Mouse (Mus musculus): ENCODE measurements around the gene Mybphl. TPM values are rescaled to one million over a fixed set of nuclear protein-coding genes. Genes with fewer than 3 reads are reported as not detected.

The Mybphl gene
- polyA plus RNA-seq, 1 experiment from 2014 or later = 0.25 TPM

DNA sequence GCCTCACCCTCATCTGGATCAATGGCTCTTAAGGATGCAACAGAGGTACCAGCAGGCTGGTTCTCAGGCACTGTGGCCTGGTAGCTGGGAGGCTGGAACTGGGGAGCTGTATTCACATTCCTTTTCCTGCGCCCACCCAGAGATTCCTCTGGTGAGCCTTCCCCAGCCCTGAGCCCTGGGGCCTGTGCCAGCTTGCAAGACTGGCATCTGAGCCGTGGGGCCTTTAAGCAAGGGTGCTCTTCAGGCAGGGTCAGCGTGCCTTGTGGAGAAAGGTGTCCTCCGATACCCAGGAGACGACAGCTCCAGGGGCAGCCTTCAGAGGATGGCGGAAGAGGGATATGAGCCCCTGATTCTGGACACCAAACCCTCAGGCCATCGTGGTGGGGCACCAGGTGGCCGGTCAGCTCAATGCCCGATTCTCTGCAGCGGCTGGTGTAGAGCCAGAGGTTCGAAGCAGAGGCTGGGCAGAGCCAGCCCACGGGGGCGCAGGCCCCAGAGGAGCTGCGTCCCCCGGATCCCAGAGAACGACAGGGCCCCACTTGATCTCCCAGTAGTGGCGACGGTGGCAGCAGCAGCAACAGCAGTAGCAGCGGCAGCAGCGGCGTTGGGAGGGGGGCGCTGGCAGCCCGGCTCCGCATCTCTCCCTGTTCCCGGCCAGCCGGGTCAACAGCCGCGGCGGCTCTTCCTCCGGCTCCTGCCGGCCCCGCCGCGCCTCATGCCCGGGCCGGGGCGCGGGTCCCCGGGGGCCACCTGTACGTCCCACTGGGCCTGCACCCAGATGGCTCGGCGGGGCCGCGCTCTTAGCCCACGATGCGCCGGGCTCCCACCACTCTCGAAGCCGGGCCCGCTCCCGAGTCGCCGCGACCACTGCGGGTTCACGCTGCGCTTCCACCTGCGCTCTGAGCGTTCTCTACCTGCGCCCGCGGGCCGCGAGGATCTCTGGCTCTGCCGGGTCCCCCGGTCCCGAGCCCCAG, 50.4 kb downstream of the Mybphl start, which contains the start of gene Celsr2:
Celsr2 (minus strand) TSS at position 696 of the 974 bp plus-strand sequence.
- WGBS = 4% methylated on average over 67 of the region's 67 CpGs
- Histone ChIP-seq H3K27me3 (replicated peaks) (no peaks in the 10 kb centered on the region), H3K4me1 (peaks cover 42% of the 10 kb centered on the region), H3K36me3 (peaks cover 32% of the 10 kb centered on the region), H3K27ac (peak within 1 kb of the TSS; percentile 75), H3K4me2 (replicated peaks) (peak within 1 kb of the TSS; percentile 85), H3K9me3 (peaks cover 8% of the 10 kb centered on the region), H3K4me3 (peak within 1 kb of the TSS; percentile 92), H3K9ac (peak within 1 kb of the TSS; percentile 98)
- peak; percentile 10; the same call in 1 of the 2 replicates for ATAC-seq (ENCODE audit: low FRiP score, low read depth)

DNA sequence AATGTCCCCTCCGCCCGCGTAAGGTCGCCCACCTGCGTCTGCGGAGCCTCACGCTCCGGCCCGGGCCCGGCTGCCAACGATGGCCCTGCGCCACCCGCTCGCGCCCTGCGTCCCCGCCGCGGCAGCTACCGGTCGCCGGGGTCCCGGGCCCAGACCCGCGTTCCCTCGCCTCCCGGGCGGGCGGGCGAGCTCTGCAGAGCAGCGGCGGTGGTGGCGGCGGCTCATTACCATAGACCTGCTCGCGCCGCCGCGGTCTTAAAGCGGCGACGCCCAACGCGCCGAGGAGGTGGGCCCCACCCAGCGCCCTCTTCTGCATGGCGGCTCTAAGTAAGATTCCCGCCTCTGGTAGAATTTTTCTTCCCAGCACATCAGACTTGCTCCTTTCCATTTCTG, 51.1 kb downstream of the Mybphl start:
- H3K4me2 ChIP-seq (replicated peaks) = peak overlapping the region; percentile 85
- H3K27ac ChIP-seq = peak overlapping the region; percentile 75
- peaks cover 32% of the 10 kb centered on the region for H3K36me3 ChIP-seq
- peaks cover 36% of the 10 kb centered on the region for H3K4me1 ChIP-seq
- peak overlapping the region; percentile 92 for H3K4me3 ChIP-seq
- ATAC-seq (ENCODE audit: low FRiP score, low read depth) = peak; percentile 75
- WGBS = under 1% methylated on average over 48 of the region's 48 CpGs
- H3K9me3 ChIP-seq = peaks cover 8% of the 10 kb centered on the region
- H3K9ac ChIP-seq = peak overlapping the region; percentile 98
- no peaks in the 10 kb centered on the region for H3K27me3 ChIP-seq (replicated peaks)

GRCm38 (mm10) chr3:108423006-108423405, 58.3 kb downstream of the Mybphl start:
- H3K27ac ChIP-seq = no peak overlapping the region
- H3K36me3 ChIP-seq = peaks cover 24% of the 10 kb centered on the region
- ATAC-seq (ENCODE audit: low FRiP score, low read depth) = no peak
- no peak overlapping the region for H3K4me3 ChIP-seq
- H3K9ac ChIP-seq = peak overlapping the region; percentile 42; the same call in 1 of the 2 replicates
- no peaks in the 10 kb centered on the region for H3K9me3 ChIP-seq
- WGBS = 46% methylated on average over 6 of the region's 6 CpGs
- H3K4me1 ChIP-seq = peaks cover 46% of the 10 kb centered on the region
- peak overlapping the region; percentile 52 for H3K4me2 ChIP-seq (replicated peaks)
- H3K27me3 ChIP-seq (replicated peaks) = no peaks in the 10 kb centered on the region

DNA sequence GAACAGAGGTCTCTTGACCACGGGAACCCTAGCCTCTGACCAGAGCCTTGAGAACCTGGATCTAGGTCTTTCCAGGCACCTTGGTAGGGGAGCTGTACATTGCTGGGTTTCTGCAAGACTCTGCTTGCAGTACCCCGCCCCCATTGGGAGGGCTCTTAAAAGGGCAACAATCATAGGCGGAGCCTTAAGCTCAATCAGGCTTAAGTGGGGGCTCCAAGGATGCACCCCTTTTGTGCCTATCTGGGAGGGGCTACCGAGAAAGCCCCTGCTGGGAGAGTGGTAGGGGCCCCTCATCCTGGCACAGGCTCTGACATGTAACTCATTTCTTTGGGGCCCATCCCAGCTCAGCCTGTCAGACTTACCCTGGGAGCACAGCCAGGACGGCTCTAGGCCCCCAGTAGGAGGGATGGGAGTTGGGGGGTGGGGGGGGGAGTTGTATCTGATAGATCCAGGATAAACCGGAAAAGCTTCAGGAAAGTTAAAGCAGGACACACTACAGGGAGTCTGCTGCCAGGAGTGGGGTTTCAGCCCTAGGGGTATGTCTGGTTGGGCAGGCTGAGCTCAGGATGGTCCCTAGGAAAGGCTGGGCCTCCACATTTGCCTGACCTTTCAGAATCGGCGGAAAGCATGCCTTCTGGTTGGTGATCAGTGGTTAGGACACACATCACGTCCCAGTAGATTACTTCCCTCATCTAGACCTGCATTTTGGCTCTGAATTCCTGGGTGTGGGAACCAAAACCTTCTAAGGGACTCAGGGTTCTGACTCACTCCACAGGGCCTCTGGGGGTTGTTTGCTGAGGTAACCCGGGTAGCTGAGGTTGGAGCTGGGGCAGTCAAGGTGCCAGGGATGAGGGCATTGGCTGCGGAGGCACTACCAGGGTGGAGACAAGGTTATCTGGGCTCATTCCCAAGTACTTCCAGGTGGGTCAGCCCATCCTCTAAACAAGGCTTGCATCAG, 59.4 kb downstream of the Mybphl start:
- Histone ChIP-seq H3K9ac (peak overlapping the region; percentile 42), H3K4me1 (peaks cover 46% of the 10 kb centered on the region), H3K4me3 (no peak overlapping the region), H3K36me3 (peaks cover 35% of the 10 kb centered on the region), H3K9me3 (no peaks in the 10 kb centered on the region), H3K27ac (peak overlapping the region; percentile 33; the same call in 1 of the 2 replicates), H3K4me2 (replicated peaks) (peak overlapping the region; percentile 52), H3K27me3 (replicated peaks) (no peaks in the 10 kb centered on the region)
- WGBS = 19% methylated on average over 11 of the region's 11 CpGs
- peak; percentile 66 for ATAC-seq (ENCODE audit: low FRiP score, low read depth)

GRCm38 (mm10) chr3:108424944-108425623, 60.4 kb downstream of the Mybphl start:
- H3K4me3 ChIP-seq = no peak overlapping the region
- H3K27me3 ChIP-seq (replicated peaks) = no peaks in the 10 kb centered on the region
- H3K4me1 ChIP-seq = peaks cover 46% of the 10 kb centered on the region
- WGBS = 43% methylated on average over 7 of the region's 7 CpGs
- no peaks in the 10 kb centered on the region for H3K9me3 ChIP-seq
- peak; percentile 45; the same call in 1 of the 2 replicates for ATAC-seq (ENCODE audit: low FRiP score, low read depth)
- peaks cover 44% of the 10 kb centered on the region for H3K36me3 ChIP-seq
- H3K27ac ChIP-seq = peak overlapping the region; percentile 66
- 0 out of 2 replicates have a peak overlapping the region, but pooled peaks have one; percentile 20 for H3K4me2 ChIP-seq (replicated peaks)
- H3K9ac ChIP-seq = peak overlapping the region; percentile 29; the same call in 1 of the 2 replicates

DNA sequence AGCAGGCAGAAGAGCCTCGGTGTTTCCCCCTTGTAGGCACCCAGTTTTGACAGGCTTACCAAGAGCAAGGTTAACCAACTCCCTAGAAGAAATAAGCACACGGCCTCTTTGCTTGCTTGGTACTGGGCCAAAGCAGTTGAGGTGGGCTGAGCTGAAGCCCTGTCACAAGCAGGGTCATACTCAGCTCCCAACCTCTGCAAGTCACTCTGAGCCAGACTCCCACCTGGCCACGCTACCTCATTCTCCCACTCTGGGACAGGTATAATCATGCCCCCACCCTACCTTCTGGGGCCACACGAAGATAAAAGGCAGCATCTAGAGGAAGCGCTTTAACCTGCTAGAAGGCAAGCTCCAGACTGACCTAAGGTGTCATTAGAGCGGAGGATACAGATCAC, 60.9 kb downstream of the Mybphl start:
- Histone ChIP-seq H3K9ac (peak overlapping the region; percentile 29; the same call in 1 of the 2 replicates), H3K36me3 (peaks cover 47% of the 10 kb centered on the region), H3K4me2 (replicated peaks) (peak overlapping the region; percentile 20; the same call in 1 of the 2 replicates), H3K4me3 (no peak overlapping the region), H3K27ac (peak overlapping the region; percentile 66), H3K27me3 (replicated peaks) (no peaks in the 10 kb centered on the region), H3K9me3 (no peaks in the 10 kb centered on the region), H3K4me1 (peaks cover 46% of the 10 kb centered on the region)
- 71% methylated on average over 6 of the region's 6 CpGs for WGBS
- 0 out of 2 replicates have a peak, but pooled peaks have one; percentile 11 for ATAC-seq (ENCODE audit: low FRiP score, low read depth)

Other genes starting within 250 kb of the Mybphl start
- 174 and 189 TPM in 2 replicates for gene Gnai3, start 218.8 kb upstream of the Mybphl start, polyA plus RNA-seq (2016; fragmentation: Nextera tagmentation; extraction: Ambion mirVana)
- 1.8 and 2.0 TPM in 2 replicates for gene Gpr61, start 210.0 kb upstream of the Mybphl start, polyA plus RNA-seq (2016; fragmentation: Nextera tagmentation; extraction: Ambion mirVana)
- gene Amigo1, start 178.6 kb upstream of the Mybphl start, polyA plus RNA-seq (2016; fragmentation: Nextera tagmentation; extraction: Ambion mirVana) = 17.7 and 20.0 TPM in 2 replicates
- gene Cyb561d1, start 163.7 kb upstream of the Mybphl start, polyA plus RNA-seq (2016; fragmentation: Nextera tagmentation; extraction: Ambion mirVana) = 5.0 and 6.0 TPM in 2 replicates
- gene Atxn7l2, start 154.0 kb upstream of the Mybphl start, polyA plus RNA-seq (2016; fragmentation: Nextera tagmentation; extraction: Ambion mirVana) = 28.8 and 30.4 TPM in 2 replicates
- gene Sypl2, start 138.3 kb upstream of the Mybphl start, polyA plus RNA-seq (2016; fragmentation: Nextera tagmentation; extraction: Ambion mirVana) = 0.47 TPM in 2 replicates
- gene Psma5, start 108.0 kb upstream of the Mybphl start, polyA plus RNA-seq (2016; fragmentation: Nextera tagmentation; extraction: Ambion mirVana) = 217 and 226 TPM in 2 replicates
- 29.0 and 32.7 TPM in 2 replicates for gene Sort1, start 80.8 kb upstream of the Mybphl start, polyA plus RNA-seq (2016; fragmentation: Nextera tagmentation; extraction: Ambion mirVana)
- 35.7 and 37.1 TPM in 2 replicates for gene Psrc1, start 18.9 kb downstream of the Mybphl start, polyA plus RNA-seq (2016; fragmentation: Nextera tagmentation; extraction: Ambion mirVana)
- gene Celsr2, start 50.6 kb downstream of the Mybphl start, polyA plus RNA-seq (2016; fragmentation: Nextera tagmentation; extraction: Ambion mirVana) = 71.4 and 71.5 TPM in 2 replicates
- gene Sars, start 80.3 kb downstream of the Mybphl start, polyA plus RNA-seq (2016; fragmentation: Nextera tagmentation; extraction: Ambion mirVana) = 212 and 213 TPM in 2 replicates
- 0.32 TPM in 1 of 2 replicates, not detected in the other for gene 1700013F07Rik, start 169.2 kb downstream of the Mybphl start, polyA plus RNA-seq (2016; fragmentation: Nextera tagmentation; extraction: Ambion mirVana)
- gene 5330417C22Rik, start 171.6 kb downstream of the Mybphl start, polyA plus RNA-seq (2016; fragmentation: Nextera tagmentation; extraction: Ambion mirVana) = 4.6 TPM in 2 replicates
- gene Tmem167b, start 197.6 kb downstream of the Mybphl start, polyA plus RNA-seq (2016; fragmentation: Nextera tagmentation; extraction: Ambion mirVana) = 55.3 and 56.7 TPM in 2 replicates
- gene Taf13, start 206.8 kb downstream of the Mybphl start, polyA plus RNA-seq (2016; fragmentation: Nextera tagmentation; extraction: Ambion mirVana) = 72.6 and 77.8 TPM in 2 replicates
- gene Wdr47, start 226.4 kb downstream of the Mybphl start, polyA plus RNA-seq (2016; fragmentation: Nextera tagmentation; extraction: Ambion mirVana) = 66.6 and 72.1 TPM in 2 replicates